Mouse (Mus musculus) G1E (cell line): Measurements from ENCODE around the gene Olfr748.

Experiments
- CTCF ChIP-seq: IDR thresholded peaks from 2 replicates; pipeline ENCODE4 v1.5.1; 2012; ENCODE audit warnings: low read depth, low read length, inconsistent platforms, mixed read lengths
- GATA1 ChIP-seq: IDR thresholded peaks from 2 replicates; pipeline ENCODE4 v1.6.1; 2012; ENCODE audit warnings: borderline replicate concordance, low read length, inconsistent platforms, mixed read lengths
- GATA2 ChIP-seq: IDR thresholded peaks from 2 replicates; pipeline ENCODE4 v1.6.1; 2012; ENCODE audit warnings: low read depth, low read length, inconsistent platforms, borderline replicate concordance
- POLR2AphosphoS5 ChIP-seq: IDR thresholded peaks from 2 replicates; pipeline ENCODE4 v1.6.1; 2012; ENCODE audit warnings: low read depth, low read length, inconsistent platforms; ENCODE audit not compliant: insufficient replicate concordance
- TAL1 ChIP-seq: conservative IDR thresholded peaks from 2 replicates; pipeline ENCODE4 v1.6.1; 2012; ENCODE audit warnings: low read depth, low read length, inconsistent platforms, mixed read lengths

GRCm38 (mm10) chr14:50707073-50707472 lies at the start of gene Olfr748:
- TF ChIP-seq CTCF = no peak
- TF ChIP-seq POLR2AphosphoS5 = no peak
- TF ChIP-seq TAL1 = no peak
- no peak for TF ChIP-seq GATA1
- no peak for TF ChIP-seq GATA2
